Mouse (Mus musculus) testis, adult 2 months (tissue): Measurements from ENCODE around the gene Fam205a4. TPM values are rescaled to one million over a fixed set of nuclear protein-coding genes. Genes with fewer than 3 reads are reported as not detected.
"Not testable (repeated sequence)": the region's sequence is repeated elsewhere in the genome, so short reads cannot be mapped to it uniquely, and the experiment has no call there.

Experiments used
- H3K27ac ChIP-seq: fragments of 200-500 bp; 2 replicates; pipeline ENCODE4 v1.5.1; 2012; ENCODE audit warnings: low read depth, low read length; ENCODE audit not compliant: control insufficient read depth, insufficient read depth
- H3K27me3 ChIP-seq: fragments of 200-500 bp; 2 replicates; pipeline ENCODE4 v1.6.1; 2012; ENCODE audit warnings: mild to moderate bottlenecking, low read length, moderate library complexity; ENCODE audit not compliant: control insufficient read depth, insufficient read depth
- H3K36me3 ChIP-seq: fragments of 200-500 bp; 2 replicates; pipeline ENCODE4 v1.6.1; 2012; ENCODE audit warnings: mild to moderate bottlenecking, low read length; ENCODE audit not compliant: control insufficient read depth, insufficient read depth
- H3K4me1 ChIP-seq: fragments of 200-500 bp; 2 replicates; pipeline ENCODE4 v1.6.1; 2012; ENCODE audit warnings: low read length; ENCODE audit not compliant: control insufficient read depth, insufficient read depth
- H3K4me3 ChIP-seq: fragments of 200-500 bp; 2 replicates; pipeline ENCODE4 v1.5.1; 2012; ENCODE audit warnings: low read depth, mild to moderate bottlenecking, low read length, moderate library complexity, mixed read lengths; ENCODE audit not compliant: control insufficient read depth
- polyA plus RNA-seq: library from polyadenylated mRNA; depleted of rRNA; stranded (reverse); fragments of >200 nt; gene quantifications from 2 replicates; pipeline ENCODE4 v1.2.3, GENCODE M21; 2012; rRNA removed

Gene Fam205a4
- 8.9 and 9.7 TPM in 2 replicates for polyA plus RNA-seq

DNA sequence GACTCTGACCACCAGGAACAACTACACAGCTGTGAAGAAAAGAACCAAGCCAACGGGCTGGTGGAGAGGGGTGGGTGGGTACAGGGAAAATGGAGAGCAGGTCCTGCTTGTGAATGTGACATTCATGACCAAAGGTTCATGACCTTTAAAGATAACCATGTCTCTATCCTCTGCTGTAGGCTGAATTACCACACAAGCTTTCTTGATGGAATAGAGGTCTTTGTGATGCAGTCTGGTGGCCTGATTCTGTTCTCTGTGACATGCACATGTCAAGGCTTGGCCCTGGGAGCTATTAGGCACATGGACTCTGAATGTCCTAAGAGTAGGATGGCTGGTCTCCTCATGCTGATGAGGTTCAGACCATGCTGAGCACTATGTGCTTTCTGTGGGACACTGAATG, at the start of gene Fam205a4:
TSS of gene Fam205a4 (plus strand) at position 301 of the 400 bp plus-strand sequence.
- not testable (repeated sequence) for H3K4me3 ChIP-seq, H3K4me1 ChIP-seq, H3K36me3 ChIP-seq, H3K27ac ChIP-seq, H3K27me3 ChIP-seq

- not testable (repeated sequence) for H3K27me3 ChIP-seq, H3K4me3 ChIP-seq, H3K36me3 ChIP-seq, H3K4me1 ChIP-seq, H3K27ac ChIP-seq
Observed at GRCm38 (mm10) chr4:41941272-41941671, 24.6 kb upstream of the Fam205a4 start, which contains the start of gene Gm20878. Gene Gm20878 (plus strand): TSS chr4:41941572.

Other genes starting within 250 kb of the Fam205a4 start
- 84.2 and 90.3 TPM in 2 replicates for gene Dctn3, start 242.9 kb upstream of the Fam205a4 start, polyA plus RNA-seq
- gene Arid3c, start 234.9 kb upstream of the Fam205a4 start, polyA plus RNA-seq, result 0.12 and 0.17 TPM in 2 replicates
- 11.1 and 13.6 TPM in 2 replicates for gene Galt, start 210.8 kb upstream of the Fam205a4 start, polyA plus RNA-seq
- gene Sigmar1, start 209.9 kb upstream of the Fam205a4 start, polyA plus RNA-seq, result 21.0 and 22.3 TPM in 2 replicates
- gene Ccl27a, start 191.8 kb upstream of the Fam205a4 start, polyA plus RNA-seq, result 872 and 1,011 TPM in 2 replicates
- not detected in 2 replicates for gene Gm21541, start 62.4 kb upstream of the Fam205a4 start, polyA plus RNA-seq
- gene Gm20878, start 24.5 kb upstream of the Fam205a4 start, polyA plus RNA-seq, result 52.9 and 68.6 TPM in 2 replicates
- gene Gm21093, start 68.7 kb downstream of the Fam205a4 start, polyA plus RNA-seq, result not detected in 2 replicates
- gene Gm3893, start 125.1 kb downstream of the Fam205a4 start, polyA plus RNA-seq, result not detected in 2 replicates
- gene Gm13304, start 148.8 kb downstream of the Fam205a4 start, polyA plus RNA-seq, result 0.28 TPM in 1 of 2 replicates, not detected in the other
- 65.1 and 89.5 TPM in 2 replicates for gene Gm13306, start 187.4 kb downstream of the Fam205a4 start, polyA plus RNA-seq
- gene Gm13305, start 202.5 kb downstream of the Fam205a4 start, polyA plus RNA-seq, result 7.8 and 8.0 TPM in 2 replicates